Mouse (Mus musculus): Measurements from ENCODE around the gene Tssk4. TPM values are rescaled to one million over a fixed set of nuclear protein-coding genes. Genes with fewer than 3 reads are reported as not detected.

Tssk4 gene
- polyA plus RNA-seq, 1 experiment from 2014 or later = 0.75 TPM

GRCm38 (mm10) chr14:55651528-55651927, 1.5 kb downstream of the Tssk4 start:
- Histone ChIP-seq H3K36me3 (no peaks in the 10 kb centered on the region), H3K9me3 (no peaks in the 10 kb centered on the region), H3K27me3 (replicated peaks) (no peaks in the 10 kb centered on the region), H3K4me3 (replicated peaks) (no peak overlapping the region), H3K4me1 (replicated peaks) (no peaks in the 10 kb centered on the region), H3K27ac (no peak overlapping the region), H3K9ac (no peak overlapping the region), H3K4me2 (replicated peaks) (no peak overlapping the region)
- ATAC-seq = no peak
- 87% methylated on average over 7 of the region's 7 CpGs for WGBS

DNA sequence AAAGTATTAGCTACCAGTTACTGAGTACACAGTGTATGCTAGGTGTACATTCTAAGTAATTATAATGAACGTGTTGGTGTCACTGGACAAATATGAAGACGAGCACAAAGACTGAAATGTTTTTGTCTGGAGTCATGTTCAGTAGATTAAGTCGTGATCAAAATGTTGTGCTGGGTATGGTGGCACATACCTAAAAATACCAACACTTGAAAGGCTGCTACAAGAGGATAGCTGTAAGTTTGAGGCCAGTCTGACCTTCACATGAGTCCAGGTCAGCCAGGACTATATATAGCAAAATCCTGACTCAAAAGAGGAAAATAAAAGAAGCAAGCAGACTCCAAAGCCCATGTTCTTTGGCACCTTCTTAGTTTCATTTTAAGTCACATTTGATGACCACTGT, 7.0 kb downstream of the Tssk4 start:
- no peak for ATAC-seq
- Histone ChIP-seq H3K9ac (no peak overlapping the region), H3K9me3 (no peaks in the 10 kb centered on the region), H3K4me2 (replicated peaks) (no peak overlapping the region), H3K4me3 (replicated peaks) (no peak overlapping the region), H3K27ac (no peak overlapping the region), H3K36me3 (0 out of 2 replicates have a peak, but pooled peaks cover under 1% of the 10 kb centered on the region), H3K4me1 (replicated peaks) (peaks cover 4% of the 10 kb centered on the region; the same call in 1 of the 2 replicates), H3K27me3 (replicated peaks) (no peaks in the 10 kb centered on the region)
- WGBS = 84% methylated on average over 3 of the region's 3 CpGs

GRCm38 (mm10) chr14:55658011-55658410, 8.0 kb downstream of the Tssk4 start:
- peak; percentile 89 for ATAC-seq
- WGBS = 63% methylated on average over 5 of the region's 5 CpGs
- Histone ChIP-seq H3K4me3 (replicated peaks) (no peak overlapping the region), H3K9me3 (no peaks in the 10 kb centered on the region), H3K27me3 (replicated peaks) (no peaks in the 10 kb centered on the region), H3K4me1 (replicated peaks) (peaks cover 4% of the 10 kb centered on the region; the same call in 1 of the 2 replicates), H3K9ac (no peak overlapping the region), H3K4me2 (replicated peaks) (0 out of 2 replicates have a peak overlapping the region, but pooled peaks have one; percentile 9), H3K27ac (peak overlapping the region; percentile 54; the same call in 1 of the 2 replicates), H3K36me3 (peaks cover 5% of the 10 kb centered on the region; the same call in 1 of the 2 replicates)

DNA sequence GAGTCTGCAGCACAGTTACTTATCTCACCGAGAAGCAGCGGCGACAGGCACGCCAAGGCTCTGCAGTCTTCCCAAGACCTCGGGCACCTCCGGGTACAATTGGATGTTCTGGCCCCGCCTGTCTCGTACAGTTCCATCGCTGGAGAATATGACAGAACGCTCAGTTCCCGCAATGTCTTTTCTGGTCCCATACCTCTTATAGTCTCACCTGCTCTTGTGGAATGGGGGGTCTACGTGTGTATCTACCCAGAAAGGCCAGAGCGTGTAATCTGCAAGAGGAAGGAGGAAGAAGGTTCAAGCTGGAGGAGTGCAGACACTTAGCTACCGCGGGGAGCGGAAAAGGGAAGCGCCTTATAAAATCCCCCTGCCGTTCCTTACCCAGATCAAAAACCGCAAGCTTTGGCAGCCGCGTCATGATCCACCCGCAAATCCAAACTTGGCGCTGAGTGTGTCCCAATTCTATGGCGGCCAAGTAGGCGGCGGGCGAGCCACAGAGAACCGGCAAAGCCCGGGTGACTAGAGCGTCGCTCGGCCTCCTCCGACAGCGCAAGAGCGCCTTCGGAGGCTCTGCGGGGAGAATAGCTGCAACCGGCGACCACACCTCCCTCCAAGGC, 10.1 kb downstream of the Tssk4 start, which contains the start of gene Mdp1:
Gene Mdp1, minus strand, starts transcription at position 549 of the 614 bp plus-strand sequence.
- Histone ChIP-seq H3K36me3 (peaks cover 12% of the 10 kb centered on the region), H3K27ac (peak within 1 kb of the TSS; percentile 60; the same call in 1 of the 2 replicates), H3K4me1 (replicated peaks) (peaks cover 4% of the 10 kb centered on the region; the same call in 1 of the 2 replicates), H3K9me3 (no peaks in the 10 kb centered on the region), H3K4me3 (replicated peaks) (peak within 1 kb of the TSS; percentile 61), H3K9ac (peak within 1 kb of the TSS; percentile 74), H3K27me3 (replicated peaks) (no peaks in the 10 kb centered on the region), H3K4me2 (replicated peaks) (peak within 1 kb of the TSS; percentile 61)
- peak; percentile 92 for ATAC-seq
- under 1% methylated on average over 39 of the region's 39 CpGs for WGBS

GRCm38 (mm10) chr14:55660636-55661035, 10.7 kb downstream of the Tssk4 start:
- Histone ChIP-seq H3K36me3 (peaks cover 12% of the 10 kb centered on the region), H3K4me2 (replicated peaks) (peak overlapping the region; percentile 61; the same call in 1 of the 2 replicates), H3K4me3 (replicated peaks) (peak overlapping the region; percentile 61), H3K9ac (no peak overlapping the region), H3K4me1 (replicated peaks) (peaks cover 4% of the 10 kb centered on the region; the same call in 1 of the 2 replicates), H3K27ac (0 out of 2 replicates have a peak overlapping the region, but pooled peaks have one; percentile 17), H3K27me3 (replicated peaks) (no peaks in the 10 kb centered on the region), H3K9me3 (no peaks in the 10 kb centered on the region)
- WGBS = 59% methylated on average over 2 of the region's 2 CpGs
- peak; percentile 1; the same call in 1 of the 2 replicates for ATAC-seq

DNA sequence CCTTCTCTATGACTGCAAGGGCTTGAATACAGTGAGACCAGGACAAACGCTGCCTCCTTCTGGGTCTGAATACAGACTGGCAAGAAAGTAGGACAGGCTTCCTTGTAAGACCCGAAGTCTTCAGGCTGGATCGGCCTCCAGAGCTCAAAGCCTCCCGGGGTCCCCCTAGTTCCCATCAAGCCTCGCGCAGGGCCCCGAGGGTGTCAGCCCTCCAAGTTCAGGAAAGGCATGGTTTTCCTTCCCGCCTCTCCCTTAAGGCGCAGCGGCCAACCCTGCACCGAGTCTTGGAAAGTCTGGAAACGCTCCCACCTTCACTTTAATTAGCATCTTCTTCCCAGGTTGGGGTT, 21.5 kb downstream of the Tssk4 start:
- peak; percentile 54 for ATAC-seq
- WGBS = under 1% methylated on average over 12 of the region's 12 CpGs

GRCm38 (mm10) chr14:55671833-55672740, 22.1 kb downstream of the Tssk4 start, which contains the start of the genes Gmpr2 and Nedd8:
Gmpr2 (plus strand) TSS chr14:55671941.
Nedd8 (minus strand) TSS chr14:55672124.
- H3K27ac ChIP-seq = peak within 1 kb of the TSS; percentile 75
- peaks cover 15% of the 10 kb centered on the region for H3K36me3 ChIP-seq
- peaks cover 17% of the 10 kb centered on the region; the same call in 1 of the 2 replicates for H3K4me1 ChIP-seq (replicated peaks)
- H3K4me3 ChIP-seq (replicated peaks) = peak within 1 kb of the TSS; percentile 65
- under 1% methylated on average over 38 of the region's 38 CpGs for WGBS
- peak within 1 kb of the TSS; percentile 72 for H3K4me2 ChIP-seq (replicated peaks)
- H3K9ac ChIP-seq = peak within 1 kb of the TSS; percentile 73
- no peaks in the 10 kb centered on the region for H3K27me3 ChIP-seq (replicated peaks)
- no peaks in the 10 kb centered on the region for H3K9me3 ChIP-seq
- ATAC-seq = peak; percentile 99

More for the DNA sequence above, 21.5 kb downstream of the Tssk4 start:
- peak overlapping the region; percentile 73 for H3K9ac ChIP-seq
- H3K4me3 ChIP-seq (replicated peaks) = peak overlapping the region; percentile 65
- H3K27ac ChIP-seq = peak overlapping the region; percentile 75
- no peaks in the 10 kb centered on the region for H3K9me3 ChIP-seq
- peak overlapping the region; percentile 72 for H3K4me2 ChIP-seq (replicated peaks)
- H3K4me1 ChIP-seq (replicated peaks) = peaks cover 17% of the 10 kb centered on the region; the same call in 1 of the 2 replicates
- H3K36me3 ChIP-seq = peaks cover 10% of the 10 kb centered on the region; the same call in 1 of the 2 replicates
- H3K27me3 ChIP-seq (replicated peaks) = no peaks in the 10 kb centered on the region

GRCm38 (mm10) chr14:55672741-55673060, 22.7 kb downstream of the Tssk4 start:
- Histone ChIP-seq H3K36me3 (peaks cover 17% of the 10 kb centered on the region), H3K27ac (no peak overlapping the region), H3K4me1 (replicated peaks) (peaks cover 17% of the 10 kb centered on the region; the same call in 1 of the 2 replicates), H3K9me3 (no peaks in the 10 kb centered on the region), H3K27me3 (replicated peaks) (no peaks in the 10 kb centered on the region), H3K9ac (no peak overlapping the region), H3K4me2 (replicated peaks) (peak overlapping the region; percentile 72), H3K4me3 (replicated peaks) (peak overlapping the region; percentile 65)
- no peak for ATAC-seq
- 70% methylated on average over 7 of the region's 7 CpGs for WGBS

DNA sequence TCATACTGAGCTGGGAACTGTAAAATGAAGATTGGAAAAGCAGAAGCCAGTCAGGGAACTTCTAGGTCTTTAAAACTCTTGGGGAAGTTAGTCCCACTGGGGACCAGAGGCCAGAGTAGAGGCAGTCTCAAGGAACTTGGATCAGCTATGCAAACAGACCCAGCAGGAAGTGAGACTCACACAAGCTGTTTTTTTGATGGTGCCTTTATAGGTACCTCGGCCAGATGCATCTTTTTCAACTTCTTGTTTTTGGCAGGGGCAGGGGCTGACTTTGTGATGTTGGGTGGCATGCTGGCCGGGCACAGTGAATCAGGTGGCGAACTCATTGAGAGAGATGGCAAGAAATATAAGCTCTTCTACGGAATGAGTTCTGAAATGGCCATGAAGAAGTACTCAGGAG, 27.6 kb downstream of the Tssk4 start:
- no peaks in the 10 kb centered on the region for H3K27me3 ChIP-seq (replicated peaks)
- no peak overlapping the region for H3K9ac ChIP-seq
- ATAC-seq = no peak
- peaks cover 34% of the 10 kb centered on the region for H3K36me3 ChIP-seq
- WGBS = 82% methylated on average over 4 of the region's 4 CpGs
- H3K4me1 ChIP-seq (replicated peaks) = peaks cover 14% of the 10 kb centered on the region
- H3K4me2 ChIP-seq (replicated peaks) = no peak overlapping the region
- no peak overlapping the region for H3K27ac ChIP-seq
- no peak overlapping the region for H3K4me3 ChIP-seq (replicated peaks)
- H3K9me3 ChIP-seq = no peaks in the 10 kb centered on the region

- H3K27me3 ChIP-seq (replicated peaks) = no peaks in the 10 kb centered on the region
- peak within 1 kb of the TSS; percentile 76 for H3K9ac ChIP-seq
- H3K9me3 ChIP-seq = no peaks in the 10 kb centered on the region
- H3K27ac ChIP-seq = peak within 1 kb of the TSS; percentile 91
- peak; percentile 99 for ATAC-seq
- WGBS = under 1% methylated on average over 66 of the region's 66 CpGs
- peaks cover 8% of the 10 kb centered on the region for H3K4me1 ChIP-seq (replicated peaks)
- peak within 1 kb of the TSS; percentile 83 for H3K4me2 ChIP-seq (replicated peaks)
- H3K36me3 ChIP-seq = peaks cover 28% of the 10 kb centered on the region
- H3K4me3 ChIP-seq (replicated peaks) = peak within 1 kb of the TSS; percentile 76
These were observed 31.5 kb downstream of the Tssk4 start, which contains the start of gene Tinf2 for GRCm38 (mm10) chr14:55681160-55682117. Tinf2 (minus strand) TSS chr14:55681820.

- H3K27me3 ChIP-seq (replicated peaks) = no peaks in the 10 kb centered on the region
- WGBS = 14% methylated on average over 3 of the region's 3 CpGs
- H3K4me3 ChIP-seq (replicated peaks) = peak overlapping the region; percentile 76
- H3K4me2 ChIP-seq (replicated peaks) = peak overlapping the region; percentile 83
- H3K9ac ChIP-seq = peak overlapping the region; percentile 76
- H3K4me1 ChIP-seq (replicated peaks) = peaks cover 8% of the 10 kb centered on the region
- H3K9me3 ChIP-seq = no peaks in the 10 kb centered on the region
- no peak overlapping the region for H3K27ac ChIP-seq
- ATAC-seq = peak; percentile 27
- H3K36me3 ChIP-seq = peaks cover 21% of the 10 kb centered on the region
These were observed 32.1 kb downstream of the Tssk4 start for GRCm38 (mm10) chr14:55682118-55682493.

All from intestine, embryonic 15.5 days (tissue).